Mouse (Mus musculus): Measurements from ENCODE around the gene Ccdc191.

DNA sequence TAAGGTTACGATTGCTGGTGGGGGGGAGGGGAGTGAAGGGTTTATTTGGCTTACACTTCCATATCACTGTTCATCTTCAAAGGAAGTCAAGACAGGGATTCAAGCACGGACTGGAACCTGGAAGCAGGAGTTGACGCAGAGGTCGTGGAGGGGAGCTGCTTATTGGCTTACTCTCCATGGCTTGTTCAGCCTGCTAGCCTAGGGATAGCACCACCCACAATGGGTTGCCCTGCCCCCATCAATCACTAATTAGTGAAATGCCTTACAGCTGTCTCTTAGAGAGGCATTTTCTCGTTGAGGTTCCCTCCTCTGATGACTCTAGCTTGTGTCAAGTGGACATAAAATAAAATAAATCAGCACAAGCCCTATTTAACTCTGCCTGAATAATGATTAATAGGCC, 121.4 kb downstream of the Ccdc191 start:
- TF ChIP-seq SMC3 (IDR thresholded peaks at IDR 0.05; ENCODE audit: low read depth, low read length) (no peak), KAT2A (conservative IDR thresholded peaks at IDR 0.05; ENCODE audit: low read depth, low read length) (no peak), ZNF384 (IDR thresholded peaks at IDR 0.05; ENCODE audit: low read depth, low read length) (no peak), EP300 (IDR thresholded peaks at IDR 0.05; ENCODE audit: low read depth in 1 of 2, low read length in 2 of 2) (no peak), NELFE (IDR thresholded peaks at IDR 0.05; ENCODE audit: low read depth, low read length) (no peak), GATA1 (IDR thresholded peaks at IDR 0.05; ENCODE audit: low read depth, low read length) (no peak), CTCF (IDR thresholded peaks at IDR 0.05 in 2 of 3, conservative IDR thresholded peaks at IDR 0.05 in 1 of 3; ENCODE audit: control insufficient read depth in 1 of 3, insufficient read depth in 1 of 3, low read depth in 2 of 3, low read length in 3 of 3, poor library complexity in 1 of 3, severe bottlenecking in 1 of 3) (no peak), CHD1 (IDR thresholded peaks at IDR 0.05; ENCODE audit: low read depth, low read length) (no peak)

Measured in MEL (cell line).